Mouse (Mus musculus): ENCODE measurements around the gene Trpv2. TPM values are rescaled to one million over a fixed set of nuclear protein-coding genes. Genes with fewer than 3 reads are reported as not detected.
A peak's percentile ranks its signal among the peaks of the same experiment; 100 is the strongest.

Gene Trpv2
- total RNA-seq, 1 experiment from 2014 or later, result 24.5 TPM

GRCm38 (mm10) chr11:62589391-62589790, 15.1 kb downstream of the Trpv2 start:
- 0 out of 4 replicates have a peak, but pooled peaks of 1 of the 2 experiments have one; percentile 4 for ATAC-seq (replicated peaks in 1 of 2; ENCODE audit: insufficient read depth in 1 of 2, low FRiP score in 2 of 2, low TSS enrichment in 1 of 2, low read depth in 1 of 2, poor library complexity in 2 of 2, severe bottlenecking in 2 of 2)

GRCm38 (mm10) chr11:62591026-62591425, 16.7 kb downstream of the Trpv2 start:
- no peak for ATAC-seq (replicated peaks in 1 of 2; ENCODE audit: insufficient read depth in 1 of 2, low FRiP score in 2 of 2, low TSS enrichment in 1 of 2, low read depth in 1 of 2, poor library complexity in 2 of 2, severe bottlenecking in 2 of 2)

- no peak for ATAC-seq (replicated peaks in 1 of 2; ENCODE audit: insufficient read depth in 1 of 2, low FRiP score in 2 of 2, low TSS enrichment in 1 of 2, low read depth in 1 of 2, poor library complexity in 2 of 2, severe bottlenecking in 2 of 2)
These were observed 17.8 kb downstream of the Trpv2 start for GRCm38 (mm10) chr11:62591904-62592575.

GRCm38 (mm10) chr11:62598571-62598970, 24.3 kb downstream of the Trpv2 start:
- ATAC-seq (replicated peaks in 1 of 2; ENCODE audit: insufficient read depth in 1 of 2, low FRiP score in 2 of 2, low TSS enrichment in 1 of 2, low read depth in 1 of 2, poor library complexity in 2 of 2, severe bottlenecking in 2 of 2), result no peak

- ATAC-seq (replicated peaks in 1 of 2; ENCODE audit: insufficient read depth in 1 of 2, low FRiP score in 2 of 2, low TSS enrichment in 1 of 2, low read depth in 1 of 2, poor library complexity in 2 of 2, severe bottlenecking in 2 of 2), result no peak
These were observed 27.7 kb downstream of the Trpv2 start for GRCm38 (mm10) chr11:62601732-62602618.

GRCm38 (mm10) chr11:62602619-62603311, 28.5 kb downstream of the Trpv2 start:
- peak; percentile 84 to 88 for ATAC-seq (replicated peaks in 1 of 2; ENCODE audit: insufficient read depth in 1 of 2, low FRiP score in 2 of 2, low TSS enrichment in 1 of 2, low read depth in 1 of 2, poor library complexity in 2 of 2, severe bottlenecking in 2 of 2)

- peak in 1 of 2 experiments; percentile 12; a peak in 2 of 4 replicates for ATAC-seq (replicated peaks in 1 of 2; ENCODE audit: insufficient read depth in 1 of 2, low FRiP score in 2 of 2, low TSS enrichment in 1 of 2, low read depth in 1 of 2, poor library complexity in 2 of 2, severe bottlenecking in 2 of 2)
These were observed 29.2 kb downstream of the Trpv2 start for GRCm38 (mm10) chr11:62603312-62604056.

GRCm38 (mm10) chr11:62604123-62604706, 29.9 kb downstream of the Trpv2 start:
- ATAC-seq (replicated peaks in 1 of 2; ENCODE audit: insufficient read depth in 1 of 2, low FRiP score in 2 of 2, low TSS enrichment in 1 of 2, low read depth in 1 of 2, poor library complexity in 2 of 2, severe bottlenecking in 2 of 2), result no peak

- no peak for ATAC-seq (replicated peaks in 1 of 2; ENCODE audit: insufficient read depth in 1 of 2, low FRiP score in 2 of 2, low TSS enrichment in 1 of 2, low read depth in 1 of 2, poor library complexity in 2 of 2, severe bottlenecking in 2 of 2)
These were observed 30.8 kb downstream of the Trpv2 start for GRCm38 (mm10) chr11:62604886-62605618.

- no peak for ATAC-seq (replicated peaks in 1 of 2; ENCODE audit: insufficient read depth in 1 of 2, low FRiP score in 2 of 2, low TSS enrichment in 1 of 2, low read depth in 1 of 2, poor library complexity in 2 of 2, severe bottlenecking in 2 of 2)
These were observed 31.5 kb downstream of the Trpv2 start for GRCm38 (mm10) chr11:62605619-62606298.

- ATAC-seq (replicated peaks in 1 of 2; ENCODE audit: insufficient read depth in 1 of 2, low FRiP score in 2 of 2, low TSS enrichment in 1 of 2, low read depth in 1 of 2, poor library complexity in 2 of 2, severe bottlenecking in 2 of 2), result no peak
These were observed 32.2 kb downstream of the Trpv2 start for GRCm38 (mm10) chr11:62606299-62607169.

GRCm38 (mm10) chr11:62607170-62607951, 33.1 kb downstream of the Trpv2 start:
- ATAC-seq (replicated peaks in 1 of 2; ENCODE audit: insufficient read depth in 1 of 2, low FRiP score in 2 of 2, low TSS enrichment in 1 of 2, low read depth in 1 of 2, poor library complexity in 2 of 2, severe bottlenecking in 2 of 2), result no peak

- ATAC-seq (replicated peaks in 1 of 2; ENCODE audit: insufficient read depth in 1 of 2, low FRiP score in 2 of 2, low TSS enrichment in 1 of 2, low read depth in 1 of 2, poor library complexity in 2 of 2, severe bottlenecking in 2 of 2), result no peak
These were observed 33.6 kb downstream of the Trpv2 start for GRCm38 (mm10) chr11:62607952-62608201.

GRCm38 (mm10) chr11:62608826-62609675, 34.8 kb downstream of the Trpv2 start:
- ATAC-seq (replicated peaks in 1 of 2; ENCODE audit: insufficient read depth in 1 of 2, low FRiP score in 2 of 2, low TSS enrichment in 1 of 2, low read depth in 1 of 2, poor library complexity in 2 of 2, severe bottlenecking in 2 of 2), result peak; percentile 79 to 85
